Mouse (Mus musculus): ENCODE results near the gene Rgs19. TPM values are rescaled to one million over a fixed set of nuclear protein-coding genes. Genes with fewer than 3 reads are reported as not detected.

Gene Rgs19
- total RNA-seq, 1 experiment from 2014 or later, result 22.4 TPM

- DNase-seq, result peak; percentile 48
Measured at GRCm38 (mm10) chr2:181683381-181683780, 10.4 kb downstream of the Rgs19 start.

GRCm38 (mm10) chr2:181681978-181682377 is 11.8 kb downstream of the Rgs19 start:
- no peak for DNase-seq

- peak; percentile 34 for DNase-seq
Measured at GRCm38 (mm10) chr2:181680716-181681117, 13.1 kb downstream of the Rgs19 start.

- DNase-seq, result peak; percentile 84
Measured at GRCm38 (mm10) chr2:181679951-181680715, 13.6 kb downstream of the Rgs19 start, which contains the start of gene Tcea2. Gene Tcea2, plus strand, starts transcription at chr2:181680310.

GRCm38 (mm10) chr2:181678780-181679179 is 15.0 kb downstream of the Rgs19 start:
- DNase-seq, result peak; percentile 86

- peak; percentile 49 for DNase-seq
Measured at GRCm38 (mm10) chr2:181677755-181678098, 16.1 kb downstream of the Rgs19 start.

- DNase-seq, result peak; percentile 54
Measured at GRCm38 (mm10) chr2:181677096-181677754, 16.6 kb downstream of the Rgs19 start.

- DNase-seq, result no peak
Measured at GRCm38 (mm10) chr2:181676424-181676823, 17.4 kb downstream of the Rgs19 start.

GRCm38 (mm10) chr2:181675454-181675853 is 18.3 kb downstream of the Rgs19 start:
- peak; percentile 86 for DNase-seq

GRCm38 (mm10) chr2:181674934-181675333 is 18.8 kb downstream of the Rgs19 start:
- DNase-seq, result no peak

GRCm38 (mm10) chr2:181673501-181673900 is 20.3 kb downstream of the Rgs19 start:
- peak; percentile 65 for DNase-seq

GRCm38 (mm10) chr2:181671984-181672383 is 21.8 kb downstream of the Rgs19 start:
- DNase-seq, result no peak

GRCm38 (mm10) chr2:181671326-181671725 is 22.5 kb downstream of the Rgs19 start, which contains the start of gene Sox18:
Gene Sox18, minus strand, starts transcription at chr2:181671640.
- peak; percentile 71 for DNase-seq

- DNase-seq, result no peak
Measured at GRCm38 (mm10) chr2:181670913-181671311, 22.9 kb downstream of the Rgs19 start.

- DNase-seq, result peak; percentile 59
Measured at GRCm38 (mm10) chr2:181670285-181670912, 23.4 kb downstream of the Rgs19 start.

GRCm38 (mm10) chr2:181663298-181663630 is 30.5 kb downstream of the Rgs19 start:
- DNase-seq, result peak; percentile 75

- peak; percentile 44 for DNase-seq
Measured at GRCm38 (mm10) chr2:181662620-181663297, 31.0 kb downstream of the Rgs19 start.

- DNase-seq, result peak; percentile 92
Measured at GRCm38 (mm10) chr2:181659609-181660055, 34.1 kb downstream of the Rgs19 start.

- DNase-seq, result peak; percentile 87
Measured at GRCm38 (mm10) chr2:181658930-181659555, 34.7 kb downstream of the Rgs19 start.

- DNase-seq, result no peak
Measured at GRCm38 (mm10) chr2:181658528-181658927, 35.2 kb downstream of the Rgs19 start.

- DNase-seq, result no peak
Measured at GRCm38 (mm10) chr2:181657441-181657840, 36.3 kb downstream of the Rgs19 start.

GRCm38 (mm10) chr2:181656734-181657133 is 37.0 kb downstream of the Rgs19 start, which contains the start of gene Gm29797:
Gene Gm29797, plus strand, starts transcription at chr2:181657034.
- DNase-seq, result no peak
